Mouse (Mus musculus): ENCODE results near the gene Tigar. TPM values are rescaled to one million over a fixed set of nuclear protein-coding genes. Genes with fewer than 3 reads are reported as not detected.

Gene Tigar
- total and polyA plus RNA-seq, 3 experiments, result 3.2 to 5.6 TPM; not detected in 1

DNA sequence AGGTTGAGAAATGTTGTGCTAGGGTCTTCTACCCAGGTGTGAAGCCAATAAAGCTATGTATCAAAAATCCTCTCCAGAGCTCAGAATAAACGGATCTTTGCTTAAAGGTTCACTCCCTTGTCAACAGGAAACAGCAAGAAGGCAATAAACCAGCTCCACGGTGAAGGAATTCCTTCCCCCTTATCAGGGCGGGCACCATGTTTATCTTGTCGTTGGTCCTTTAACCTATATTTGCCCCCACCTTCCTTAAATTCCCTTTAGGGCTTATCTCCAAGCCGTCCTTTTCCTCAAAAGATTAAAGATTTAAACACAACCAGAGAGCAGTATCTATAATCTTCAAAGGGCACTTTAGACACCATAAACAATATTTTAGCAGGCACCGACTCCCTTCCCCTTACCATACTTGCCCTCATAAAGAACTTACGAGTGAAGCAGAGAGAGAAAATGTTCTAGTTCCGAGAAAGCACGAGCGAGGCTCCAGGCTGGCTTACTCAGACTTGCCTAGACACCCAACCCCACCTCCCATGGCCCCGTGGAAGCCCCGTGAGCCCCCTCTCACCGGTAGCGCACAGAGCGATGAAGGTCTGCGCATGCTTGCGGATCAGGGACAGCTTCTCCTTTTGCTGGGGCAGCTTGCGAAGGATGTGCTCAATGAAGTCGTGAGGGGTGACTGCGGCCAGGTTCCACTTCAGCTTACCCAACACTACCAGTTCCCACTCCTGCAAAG lies 36.3 kb upstream of the Tigar start (continued):
- TF ChIP-seq MYB (IDR thresholded peaks at IDR 0.05; ENCODE audit: low read depth, low read length), result peak; percentile 49; the same call in 1 of the 2 replicates
- no peak for TF ChIP-seq KAT2A (conservative IDR thresholded peaks at IDR 0.05; ENCODE audit: low read depth, low read length)
- peak; percentile 81 to 91 for TF ChIP-seq EP300 (IDR thresholded peaks at IDR 0.05; ENCODE audit: low read depth in 1 of 2, low read length in 2 of 2)
- TF ChIP-seq RCOR1 (IDR thresholded peaks at IDR 0.05; ENCODE audit: low read depth, low read length), result peak; percentile 86
- peak; percentile 67 for TF ChIP-seq TAL1 (IDR thresholded peaks at IDR 0.05; ENCODE audit: low read length)
- no peak for TF ChIP-seq MYC (IDR thresholded peaks at IDR 0.05; ENCODE audit: low read depth, low read length)
- TF ChIP-seq UBTF (IDR thresholded peaks at IDR 0.05; ENCODE audit: borderline replicate concordance, insufficient read depth, low read depth, low read length), result no peak
- no peak for TF ChIP-seq USF2 (IDR thresholded peaks at IDR 0.05; ENCODE audit: borderline replicate concordance in 1 of 2, insufficient read depth in 1 of 2, low read depth in 1 of 2, low read length in 2 of 2)
- TF ChIP-seq ZKSCAN1 (IDR thresholded peaks at IDR 0.05; ENCODE audit: low read depth, low read length), result no peak
- no peak for TF ChIP-seq MEF2A (IDR thresholded peaks at IDR 0.05; ENCODE audit: extremely low read depth, insufficient replicate concordance, low read depth, low read length, poor library complexity, severe bottlenecking)
- no peak for TF ChIP-seq USF1 (IDR thresholded peaks at IDR 0.05; ENCODE audit: low read depth, low read length)

GRCm38 (mm10) chr6:127143576-127144288 lies 34.4 kb upstream of the Tigar start:
- no peak for DNase-seq (ENCODE audit: low read depth, low spot score)
- Histone ChIP-seq H3K9me3 (replicated peaks; ENCODE audit: insufficient read depth, low read length) (no peaks in the 10 kb centered on the region), H3K9ac (ENCODE audit: control insufficient read depth, low read depth, low read length, poor library complexity, severe bottlenecking) (no peak overlapping the region), H3K79me2 (ENCODE audit: control insufficient read depth, insufficient read depth, low read length, poor library complexity) (peaks cover 13% of the 10 kb centered on the region), H3K4me1 (ENCODE audit: control insufficient read depth in 1 of 2, insufficient read depth in 2 of 2, low read length in 2 of 2) (peaks cover 24 to 56% of the 10 kb centered on the region in 2 experiments), H3K4me3 (ENCODE audit: control insufficient read depth in 1 of 2, insufficient read depth in 1 of 2, low read depth in 2 of 2, low read length in 2 of 2) (no peak overlapping the region), H3K27ac (ENCODE audit: control insufficient read depth, low read depth, low read length) (peak overlapping the region; percentile 23; the same call in 1 of the 2 replicates), H3K36me3 (ENCODE audit: control insufficient read depth in 1 of 2, insufficient read depth in 2 of 2, low read length in 2 of 2) (peaks cover 22 to 62% of the 10 kb centered on the region in 2 experiments), H3K27me3 (ENCODE audit: control insufficient read depth in 1 of 2, insufficient read depth in 2 of 2, low read length in 2 of 2) (no peaks in the 10 kb centered on the region)
- no peak for TF ChIP-seq TAL1 (IDR thresholded peaks at IDR 0.05; ENCODE audit: low read length)
- TF ChIP-seq SIN3A (IDR thresholded peaks at IDR 0.05; ENCODE audit: low read length), result 0 out of 2 replicates have a peak, but pooled peaks have one; percentile 19

DNA sequence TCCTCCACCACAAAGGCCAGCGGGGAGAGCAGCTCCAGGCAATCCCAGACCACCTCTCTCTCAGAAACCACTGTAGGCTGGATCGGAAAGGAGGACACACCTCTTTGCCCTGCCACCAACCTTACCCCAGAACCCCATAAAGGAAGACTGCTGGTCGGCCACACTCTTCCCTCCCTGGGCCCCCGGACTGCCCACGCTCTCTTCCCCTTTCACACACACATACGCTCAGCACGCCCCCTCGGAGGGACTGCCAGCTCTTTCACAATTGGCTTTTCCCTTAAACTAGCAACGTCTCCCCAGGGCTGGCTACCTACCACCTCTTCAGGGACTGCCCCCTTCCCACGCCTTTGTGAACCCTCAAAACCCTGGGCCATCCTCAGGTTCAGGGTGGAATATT lies 33.8 kb upstream of the Tigar start:
- Histone ChIP-seq H3K27ac (ENCODE audit: control insufficient read depth, low read depth, low read length) (peak overlapping the region; percentile 47), H3K4me1 (ENCODE audit: control insufficient read depth in 1 of 2, insufficient read depth in 2 of 2, low read length in 2 of 2) (peaks cover 24 to 56% of the 10 kb centered on the region in 2 experiments), H3K36me3 (ENCODE audit: control insufficient read depth in 1 of 2, insufficient read depth in 2 of 2, low read length in 2 of 2) (peaks cover 25 to 59% of the 10 kb centered on the region in 2 experiments), H3K79me2 (ENCODE audit: control insufficient read depth, insufficient read depth, low read length, poor library complexity) (peaks cover 7% of the 10 kb centered on the region), H3K27me3 (ENCODE audit: control insufficient read depth in 1 of 2, insufficient read depth in 2 of 2, low read length in 2 of 2) (no peaks in the 10 kb centered on the region), H3K9ac (ENCODE audit: control insufficient read depth, low read depth, low read length, poor library complexity, severe bottlenecking) (no peak overlapping the region), H3K4me3 (ENCODE audit: control insufficient read depth in 1 of 2, insufficient read depth in 1 of 2, low read depth in 2 of 2, low read length in 2 of 2) (no peak overlapping the region), H3K9me3 (replicated peaks; ENCODE audit: insufficient read depth, low read length) (no peaks in the 10 kb centered on the region)
- TF ChIP-seq NRF1 (IDR thresholded peaks at IDR 0.05; ENCODE audit: insufficient read depth, low read depth, low read length, poor library complexity, severe bottlenecking) (no peak), SIN3A (IDR thresholded peaks at IDR 0.05; ENCODE audit: low read length) (0 out of 2 replicates have a peak, but pooled peaks have one; percentile 12)
- peak; percentile 31 for DNase-seq (ENCODE audit: low read depth, low spot score)
